Mouse (Mus musculus) liver, adult 2 months (tissue): ENCODE results near the gene Fscb.

Source experiments
- CTCF ChIP-seq: fragments of 200-500 bp; IDR thresholded peaks from 2 replicates; pipeline ENCODE4 v1.5.1; 2011; ENCODE audit warnings: low read depth, low read length, control low read depth
- POLR2A ChIP-seq: fragments of 200-500 bp; IDR thresholded peaks from 2 replicates; pipeline ENCODE4 v1.6.1; 2011; ENCODE audit warnings: low read length, control low read depth; ENCODE audit not compliant: insufficient read depth; ENCODE audit errors: extremely low read depth

DNA sequence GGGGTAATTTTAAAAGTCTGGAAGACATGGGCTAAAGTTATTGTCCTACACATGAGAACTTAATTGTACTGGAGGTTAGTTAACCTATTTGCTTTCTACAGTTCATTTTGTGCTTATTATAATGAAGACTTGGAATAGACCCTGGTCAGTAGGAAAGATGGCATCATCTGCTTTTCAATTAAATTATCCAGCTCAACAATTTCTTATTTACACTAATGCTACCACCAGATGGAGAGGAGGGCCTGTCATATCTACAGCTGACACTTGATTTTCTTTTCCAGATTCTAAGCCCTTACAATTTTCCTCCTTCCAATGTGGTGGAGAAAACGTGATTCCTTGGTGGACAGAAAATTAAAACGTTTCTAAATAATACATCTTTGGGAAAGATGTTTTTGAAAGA, 42.3 kb upstream of the Fscb start:
- no peak for TF ChIP-seq CTCF
- TF ChIP-seq POLR2A, result no peak
